Mouse (Mus musculus): ENCODE measurements around the gene Ccdc27. TPM values are rescaled to one million over a fixed set of nuclear protein-coding genes. Genes with fewer than 3 reads are reported as not detected.
A peak's percentile ranks its signal among the peaks of the same experiment; 100 is the strongest.

Ccdc27 gene
- not detected in 2 replicates for polyA plus RNA-seq (2015; fragmentation: Nextera tagmentation; extraction: Ambion mirVana)

GRCm38 (mm10) chr4:154042577-154042976 lies at the start of gene Ccdc27:
Gene Ccdc27, minus strand, starts transcription at chr4:154042677.
- Histone ChIP-seq H3K4me2 (ENCODE audit: low read depth, low read length) (no peak within 1 kb of the TSS), H3K9me3 (replicated peaks; ENCODE audit: control insufficient read depth, low read length) (no peaks in the 10 kb centered on the region), H3K4me3 (replicated peaks; ENCODE audit: low read length) (no peak within 1 kb of the TSS), H3K27me3 (ENCODE audit: control insufficient read depth, insufficient read depth, low read length) (no peaks in the 10 kb centered on the region), H3K36me3 (ENCODE audit: control insufficient read depth, insufficient read depth, low read length) (no peaks in the 10 kb centered on the region), H3K9ac (ENCODE audit: low read length) (no peak within 1 kb of the TSS), H3K27ac (ENCODE audit: low read length) (no peak within 1 kb of the TSS), H3K4me1 (ENCODE audit: control insufficient read depth, insufficient read depth, low read length) (no peaks in the 10 kb centered on the region)
- ATAC-seq (ENCODE audit: insufficient read depth, low FRiP score): no peak
- WGBS: 81% methylated on average over 9 of the region's 9 CpGs

GRCm38 (mm10) chr4:154091356-154091755 lies 48.9 kb upstream of the Ccdc27 start:
- Histone ChIP-seq H3K27ac (ENCODE audit: low read length) (no peak overlapping the region), H3K36me3 (ENCODE audit: control insufficient read depth, insufficient read depth, low read length) (no peaks in the 10 kb centered on the region), H3K9me3 (replicated peaks; ENCODE audit: control insufficient read depth, low read length) (no peaks in the 10 kb centered on the region), H3K4me2 (ENCODE audit: low read depth, low read length) (no peak overlapping the region), H3K27me3 (ENCODE audit: control insufficient read depth, insufficient read depth, low read length) (no peaks in the 10 kb centered on the region), H3K4me1 (ENCODE audit: control insufficient read depth, insufficient read depth, low read length) (no peaks in the 10 kb centered on the region), H3K9ac (ENCODE audit: low read length) (no peak overlapping the region), H3K4me3 (replicated peaks; ENCODE audit: low read length) (no peak overlapping the region)
- no peak for ATAC-seq (ENCODE audit: insufficient read depth, low FRiP score)
- WGBS: 74% methylated on average over 8 of the region's 8 CpGs

GRCm38 (mm10) chr4:154089205-154089604 lies 46.7 kb upstream of the Ccdc27 start:
- 53% methylated on average over 5 of the region's 5 CpGs for WGBS
- no peaks in the 10 kb centered on the region for H3K36me3 ChIP-seq (ENCODE audit: control insufficient read depth, insufficient read depth, low read length)
- no peak overlapping the region for H3K9ac ChIP-seq (ENCODE audit: low read length)
- no peak overlapping the region for H3K4me3 ChIP-seq (replicated peaks; ENCODE audit: low read length)
- no peak for ATAC-seq (ENCODE audit: insufficient read depth, low FRiP score)
- no peaks in the 10 kb centered on the region for H3K27me3 ChIP-seq (ENCODE audit: control insufficient read depth, insufficient read depth, low read length)
- no peak overlapping the region for H3K4me2 ChIP-seq (ENCODE audit: low read depth, low read length)
- no peaks in the 10 kb centered on the region for H3K4me1 ChIP-seq (ENCODE audit: control insufficient read depth, insufficient read depth, low read length)
- no peaks in the 10 kb centered on the region for H3K9me3 ChIP-seq (replicated peaks; ENCODE audit: control insufficient read depth, low read length)
- no peak overlapping the region for H3K27ac ChIP-seq (ENCODE audit: low read length)

- Histone ChIP-seq H3K27ac (ENCODE audit: low read length) (no peak overlapping the region; the same call in 1 of the 2 replicates), H3K4me1 (ENCODE audit: control insufficient read depth, insufficient read depth, low read length) (no peaks in the 10 kb centered on the region), H3K4me2 (ENCODE audit: low read depth, low read length) (no peak overlapping the region), H3K36me3 (ENCODE audit: control insufficient read depth, insufficient read depth, low read length) (no peaks in the 10 kb centered on the region), H3K27me3 (ENCODE audit: control insufficient read depth, insufficient read depth, low read length) (peaks cover 13% of the 10 kb centered on the region), H3K4me3 (replicated peaks; ENCODE audit: low read length) (no peak overlapping the region), H3K9ac (ENCODE audit: low read length) (no peak overlapping the region), H3K9me3 (replicated peaks; ENCODE audit: control insufficient read depth, low read length) (no peaks in the 10 kb centered on the region)
- WGBS: 80% methylated on average over 8 of the region's 8 CpGs
- no peak for ATAC-seq (ENCODE audit: insufficient read depth, low FRiP score)
Measured at GRCm38 (mm10) chr4:154086436-154086835, 44.0 kb upstream of the Ccdc27 start.

GRCm38 (mm10) chr4:154085856-154086255 lies 43.4 kb upstream of the Ccdc27 start:
- no peak for ATAC-seq (ENCODE audit: insufficient read depth, low FRiP score)
- no peak overlapping the region for H3K4me3 ChIP-seq (replicated peaks; ENCODE audit: low read length)
- H3K9ac ChIP-seq (ENCODE audit: low read length): no peak overlapping the region
- no peak overlapping the region for H3K27ac ChIP-seq (ENCODE audit: low read length)
- WGBS: 70% methylated on average over 3 of the region's 3 CpGs
- no peaks in the 10 kb centered on the region for H3K9me3 ChIP-seq (replicated peaks; ENCODE audit: control insufficient read depth, low read length)
- H3K4me2 ChIP-seq (ENCODE audit: low read depth, low read length): no peak overlapping the region
- peaks cover 19% of the 10 kb centered on the region for H3K27me3 ChIP-seq (ENCODE audit: control insufficient read depth, insufficient read depth, low read length)
- no peaks in the 10 kb centered on the region for H3K4me1 ChIP-seq (ENCODE audit: control insufficient read depth, insufficient read depth, low read length)
- H3K36me3 ChIP-seq (ENCODE audit: control insufficient read depth, insufficient read depth, low read length): no peaks in the 10 kb centered on the region

- no peak overlapping the region for H3K9ac ChIP-seq (ENCODE audit: low read length)
- 6% methylated on average over 1 of the region's 1 CpGs for WGBS
- H3K27ac ChIP-seq (ENCODE audit: low read length): no peak overlapping the region
- no peaks in the 10 kb centered on the region for H3K9me3 ChIP-seq (replicated peaks; ENCODE audit: control insufficient read depth, low read length)
- no peak overlapping the region; the same call in 1 of the 2 replicates for H3K4me2 ChIP-seq (ENCODE audit: low read depth, low read length)
- no peaks in the 10 kb centered on the region for H3K36me3 ChIP-seq (ENCODE audit: control insufficient read depth, insufficient read depth, low read length)
- peaks cover 31% of the 10 kb centered on the region for H3K27me3 ChIP-seq (ENCODE audit: control insufficient read depth, insufficient read depth, low read length)
- H3K4me3 ChIP-seq (replicated peaks; ENCODE audit: low read length): no peak overlapping the region
- no peak for ATAC-seq (ENCODE audit: insufficient read depth, low FRiP score)
- H3K4me1 ChIP-seq (ENCODE audit: control insufficient read depth, insufficient read depth, low read length): no peaks in the 10 kb centered on the region
Measured at GRCm38 (mm10) chr4:154081974-154082373, 39.5 kb upstream of the Ccdc27 start.

GRCm38 (mm10) chr4:154081021-154081420 lies 38.5 kb upstream of the Ccdc27 start:
- H3K4me3 ChIP-seq (replicated peaks; ENCODE audit: low read length): peak overlapping the region; percentile 25; the same call in 1 of the 2 replicates
- no peaks in the 10 kb centered on the region for H3K36me3 ChIP-seq (ENCODE audit: control insufficient read depth, insufficient read depth, low read length)
- H3K27ac ChIP-seq (ENCODE audit: low read length): no peak overlapping the region
- H3K27me3 ChIP-seq (ENCODE audit: control insufficient read depth, insufficient read depth, low read length): peaks cover 31% of the 10 kb centered on the region
- peak overlapping the region; percentile 36 for H3K4me2 ChIP-seq (ENCODE audit: low read depth, low read length)
- peak overlapping the region; percentile 26 for H3K9ac ChIP-seq (ENCODE audit: low read length)
- H3K9me3 ChIP-seq (replicated peaks; ENCODE audit: control insufficient read depth, low read length): no peaks in the 10 kb centered on the region
- peak; percentile 60; the same call in 1 of the 2 replicates for ATAC-seq (ENCODE audit: insufficient read depth, low FRiP score)
- no peaks in the 10 kb centered on the region for H3K4me1 ChIP-seq (ENCODE audit: control insufficient read depth, insufficient read depth, low read length)
- 2% methylated on average over 13 of the region's 13 CpGs for WGBS

GRCm38 (mm10) chr4:154080211-154080610 lies 37.7 kb upstream of the Ccdc27 start:
- Histone ChIP-seq H3K9me3 (replicated peaks; ENCODE audit: control insufficient read depth, low read length) (no peaks in the 10 kb centered on the region), H3K36me3 (ENCODE audit: control insufficient read depth, insufficient read depth, low read length) (no peaks in the 10 kb centered on the region), H3K4me1 (ENCODE audit: control insufficient read depth, insufficient read depth, low read length) (no peaks in the 10 kb centered on the region), H3K4me3 (replicated peaks; ENCODE audit: low read length) (no peak overlapping the region), H3K27me3 (ENCODE audit: control insufficient read depth, insufficient read depth, low read length) (peaks cover 31% of the 10 kb centered on the region), H3K27ac (ENCODE audit: low read length) (no peak overlapping the region), H3K9ac (ENCODE audit: low read length) (no peak overlapping the region), H3K4me2 (ENCODE audit: low read depth, low read length) (no peak overlapping the region)
- no peak for ATAC-seq (ENCODE audit: insufficient read depth, low FRiP score)
- WGBS: 49% methylated on average over 4 of the region's 4 CpGs

- H3K4me1 ChIP-seq (ENCODE audit: control insufficient read depth, insufficient read depth, low read length): no peaks in the 10 kb centered on the region
- 18% methylated on average over 14 of the region's 16 CpGs for WGBS
- no peaks in the 10 kb centered on the region for H3K36me3 ChIP-seq (ENCODE audit: control insufficient read depth, insufficient read depth, low read length)
- H3K4me3 ChIP-seq (replicated peaks; ENCODE audit: low read length): no peak overlapping the region
- H3K27me3 ChIP-seq (ENCODE audit: control insufficient read depth, insufficient read depth, low read length): peaks cover 31% of the 10 kb centered on the region
- H3K27ac ChIP-seq (ENCODE audit: low read length): no peak overlapping the region
- H3K9ac ChIP-seq (ENCODE audit: low read length): no peak overlapping the region
- peak overlapping the region; percentile 28; the same call in 1 of the 2 replicates for H3K4me2 ChIP-seq (ENCODE audit: low read depth, low read length)
- ATAC-seq (ENCODE audit: insufficient read depth, low FRiP score): no peak
- no peaks in the 10 kb centered on the region for H3K9me3 ChIP-seq (replicated peaks; ENCODE audit: control insufficient read depth, low read length)
Measured at GRCm38 (mm10) chr4:154071941-154072340, 29.5 kb upstream of the Ccdc27 start.

Data from stomach, embryonic 16.5 days (tissue).